Mouse (Mus musculus): Measurements from ENCODE around the gene Clec9a. TPM values are rescaled to one million over a fixed set of nuclear protein-coding genes. Genes with fewer than 3 reads are reported as not detected.

Clec9a gene
- polyA plus RNA-seq, 1 experiment from 2014 or later: 0.23 TPM

DNA sequence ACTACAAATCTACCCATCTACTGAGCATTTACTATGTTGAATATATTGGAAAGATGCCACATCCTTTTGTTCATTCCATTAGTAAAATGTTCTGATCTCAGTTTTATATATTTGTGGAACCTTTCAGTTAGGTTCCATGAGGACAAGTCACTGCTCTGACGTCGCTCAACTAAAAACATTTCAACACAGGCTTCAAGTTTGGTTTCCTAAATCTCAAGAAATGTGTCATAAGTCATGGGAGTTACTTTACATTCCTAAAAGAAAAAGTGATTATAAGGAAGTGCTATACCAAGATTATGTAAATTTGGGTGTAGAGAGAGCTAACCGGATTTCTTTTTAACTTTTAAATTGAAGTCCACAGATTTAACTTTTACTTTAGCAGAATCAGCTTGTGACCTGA, 27.4 kb downstream of the Clec9a start:
- Histone ChIP-seq H3K27ac (ENCODE audit: low read depth, low read length) (no peak overlapping the region), H3K4me2 (no peak overlapping the region), H3K36me3 (ENCODE audit: control insufficient read depth, insufficient read depth, low read length) (no peaks in the 10 kb centered on the region), H3K4me1 (ENCODE audit: control insufficient read depth, insufficient read depth, low read length) (no peaks in the 10 kb centered on the region), H3K4me3 (ENCODE audit: low read depth, low read length) (no peak overlapping the region), H3K9ac (ENCODE audit: low read length) (no peak overlapping the region), H3K9me3 (ENCODE audit: control insufficient read depth, low read length) (no peaks in the 10 kb centered on the region), H3K27me3 (ENCODE audit: control insufficient read depth, insufficient read depth, low read length) (no peaks in the 10 kb centered on the region)
- DNase-seq (ENCODE audit: low spot score, missing footprints) (no peak), ATAC-seq (ENCODE audit: low FRiP score) (no peak)
- 88% methylated on average over 3 of the region's 3 CpGs for WGBS

DNA sequence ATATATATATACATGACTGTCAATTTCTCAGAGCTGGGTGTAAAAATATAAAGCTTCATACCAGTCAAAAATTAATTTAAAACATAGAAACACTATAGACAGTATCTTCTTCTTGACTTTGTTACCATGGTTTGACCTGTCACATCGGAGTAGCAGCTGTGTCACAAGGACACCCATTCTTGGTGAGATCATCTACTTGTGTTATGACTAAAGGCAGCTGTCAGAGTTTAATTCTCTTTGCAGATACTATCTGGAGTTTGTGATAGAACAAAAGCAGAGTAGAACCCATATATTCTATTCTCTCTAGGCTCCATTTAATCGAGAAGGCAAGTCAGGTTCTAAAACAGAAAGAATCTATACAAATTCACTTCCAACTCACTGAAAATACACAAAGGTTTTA, 29.4 kb downstream of the Clec9a start:
- H3K36me3 ChIP-seq (ENCODE audit: control insufficient read depth, insufficient read depth, low read length): no peaks in the 10 kb centered on the region
- DNase-seq (ENCODE audit: low spot score, missing footprints): no peak
- H3K27me3 ChIP-seq (ENCODE audit: control insufficient read depth, insufficient read depth, low read length): no peaks in the 10 kb centered on the region
- H3K9ac ChIP-seq (ENCODE audit: low read length): no peak overlapping the region
- ATAC-seq (ENCODE audit: low FRiP score): no peak
- H3K27ac ChIP-seq (ENCODE audit: low read depth, low read length): no peak overlapping the region
- H3K4me1 ChIP-seq (ENCODE audit: control insufficient read depth, insufficient read depth, low read length): no peaks in the 10 kb centered on the region
- H3K4me2 ChIP-seq: no peak overlapping the region
- WGBS: 91% methylated on average over 2 of the region's 2 CpGs
- no peak overlapping the region for H3K4me3 ChIP-seq (ENCODE audit: low read depth, low read length)
- H3K9me3 ChIP-seq (ENCODE audit: control insufficient read depth, low read length): no peaks in the 10 kb centered on the region

DNA sequence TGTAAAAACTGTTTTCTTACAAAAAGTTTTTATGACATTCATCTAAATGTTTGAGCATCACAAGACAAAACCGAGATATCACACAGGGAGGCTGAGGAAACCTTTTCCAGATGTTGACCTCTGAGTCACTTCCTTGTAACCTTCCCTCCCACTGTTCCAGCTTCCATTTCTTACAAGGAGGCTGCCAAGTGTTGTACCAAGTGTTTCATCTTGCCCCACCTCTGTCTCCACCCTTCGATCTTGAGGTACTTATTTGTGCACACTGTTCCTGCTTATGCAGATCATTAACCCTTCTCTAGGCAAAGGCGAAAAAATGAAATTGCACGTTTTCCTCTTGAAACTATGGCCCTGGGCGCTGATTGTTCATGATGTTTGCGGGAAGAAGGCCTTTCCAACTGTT, 41.1 kb downstream of the Clec9a start:
- H3K27ac ChIP-seq (ENCODE audit: low read depth, low read length): no peak overlapping the region
- no peak overlapping the region for H3K4me3 ChIP-seq (ENCODE audit: low read depth, low read length)
- H3K9ac ChIP-seq (ENCODE audit: low read length): no peak overlapping the region
- H3K4me1 ChIP-seq (ENCODE audit: control insufficient read depth, insufficient read depth, low read length): no peaks in the 10 kb centered on the region
- ATAC-seq (ENCODE audit: low FRiP score): no peak
- DNase-seq (ENCODE audit: low spot score, missing footprints): no peak
- no peaks in the 10 kb centered on the region for H3K36me3 ChIP-seq (ENCODE audit: control insufficient read depth, insufficient read depth, low read length)
- 78% methylated on average over 6 of the region's 6 CpGs for WGBS
- H3K9me3 ChIP-seq (ENCODE audit: control insufficient read depth, low read length): no peaks in the 10 kb centered on the region
- H3K4me2 ChIP-seq: no peak overlapping the region
- H3K27me3 ChIP-seq (ENCODE audit: control insufficient read depth, insufficient read depth, low read length): no peaks in the 10 kb centered on the region

DNA sequence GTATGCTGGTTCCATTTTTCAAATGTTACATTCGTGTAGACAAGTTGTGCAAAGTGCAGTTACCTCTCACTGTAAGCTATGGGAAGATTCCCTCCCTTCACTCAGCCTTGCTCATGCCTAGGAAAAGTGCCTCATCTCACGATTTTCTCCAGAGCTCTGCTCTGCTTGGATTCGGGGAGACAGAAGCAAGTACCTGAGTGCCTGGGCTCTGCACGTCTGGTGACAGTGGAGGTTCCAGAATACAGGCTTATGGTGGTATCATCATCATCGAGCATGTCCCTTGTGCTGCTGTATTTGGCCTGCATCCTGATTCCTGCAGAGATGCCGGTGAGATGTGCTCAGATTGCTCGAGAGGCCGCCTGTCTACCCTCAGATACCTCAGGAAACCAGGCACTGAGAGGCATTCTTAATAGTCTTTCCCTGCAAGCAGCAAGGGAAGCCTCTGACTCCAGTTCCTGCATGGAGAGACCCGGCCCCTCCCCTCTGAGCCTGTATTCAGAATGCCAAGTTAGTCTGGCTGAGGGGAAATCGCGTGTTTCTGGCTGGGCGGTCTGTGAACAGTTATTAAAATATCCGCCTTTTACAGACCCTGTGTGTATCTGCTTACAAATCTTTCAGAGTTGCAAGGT, 42.9 kb downstream of the Clec9a start, which contains the start of gene Clec1a:
Gene Clec1a (minus strand): TSS at position 590 of the 629 bp plus-strand sequence.
- no peak for ATAC-seq (ENCODE audit: low FRiP score)
- Histone ChIP-seq H3K9me3 (ENCODE audit: control insufficient read depth, low read length) (no peaks in the 10 kb centered on the region), H3K36me3 (ENCODE audit: control insufficient read depth, insufficient read depth, low read length) (no peaks in the 10 kb centered on the region), H3K4me1 (ENCODE audit: control insufficient read depth, insufficient read depth, low read length) (no peaks in the 10 kb centered on the region), H3K4me3 (ENCODE audit: low read depth, low read length) (no peak within 1 kb of the TSS), H3K4me2 (no peak within 1 kb of the TSS), H3K27ac (ENCODE audit: low read depth, low read length) (no peak within 1 kb of the TSS), H3K9ac (ENCODE audit: low read length) (no peak within 1 kb of the TSS), H3K27me3 (ENCODE audit: control insufficient read depth, insufficient read depth, low read length) (no peaks in the 10 kb centered on the region)
- DNase-seq (ENCODE audit: low spot score, missing footprints): no peak
- WGBS: 66% methylated on average over 13 of the region's 13 CpGs

DNA sequence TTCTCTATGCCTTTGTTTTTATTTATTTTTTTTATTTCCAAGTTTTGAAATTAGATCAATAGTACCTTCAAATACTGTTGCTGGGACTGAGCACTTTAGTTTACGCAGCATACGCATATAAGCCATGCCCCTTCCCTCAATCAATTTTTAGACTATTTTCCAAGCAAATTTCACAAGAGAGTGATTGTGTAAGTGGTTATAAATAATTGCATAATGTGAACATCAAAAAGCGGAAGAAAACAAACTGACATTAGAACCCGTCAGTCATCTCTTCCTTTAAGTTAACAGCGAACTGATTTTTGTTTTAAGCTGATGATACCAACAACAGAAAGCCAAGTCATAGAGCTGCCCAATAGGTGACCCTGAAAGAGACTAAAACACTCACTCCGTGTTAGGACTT, 62.7 kb downstream of the Clec9a start:
- H3K27ac ChIP-seq (ENCODE audit: low read depth, low read length): no peak overlapping the region
- DNase-seq (ENCODE audit: low spot score, missing footprints) (no peak), ATAC-seq (ENCODE audit: low FRiP score) (no peak)
- H3K4me2 ChIP-seq: no peak overlapping the region
- no peak overlapping the region for H3K4me3 ChIP-seq (ENCODE audit: low read depth, low read length)
- H3K36me3 ChIP-seq (ENCODE audit: control insufficient read depth, insufficient read depth, low read length): no peaks in the 10 kb centered on the region
- H3K4me1 ChIP-seq (ENCODE audit: control insufficient read depth, insufficient read depth, low read length): no peaks in the 10 kb centered on the region
- no peaks in the 10 kb centered on the region for H3K9me3 ChIP-seq (ENCODE audit: control insufficient read depth, low read length)
- no peak overlapping the region for H3K9ac ChIP-seq (ENCODE audit: low read length)
- H3K27me3 ChIP-seq (ENCODE audit: control insufficient read depth, insufficient read depth, low read length): no peaks in the 10 kb centered on the region
- WGBS: 92% methylated on average over 6 of the region's 6 CpGs

DNA sequence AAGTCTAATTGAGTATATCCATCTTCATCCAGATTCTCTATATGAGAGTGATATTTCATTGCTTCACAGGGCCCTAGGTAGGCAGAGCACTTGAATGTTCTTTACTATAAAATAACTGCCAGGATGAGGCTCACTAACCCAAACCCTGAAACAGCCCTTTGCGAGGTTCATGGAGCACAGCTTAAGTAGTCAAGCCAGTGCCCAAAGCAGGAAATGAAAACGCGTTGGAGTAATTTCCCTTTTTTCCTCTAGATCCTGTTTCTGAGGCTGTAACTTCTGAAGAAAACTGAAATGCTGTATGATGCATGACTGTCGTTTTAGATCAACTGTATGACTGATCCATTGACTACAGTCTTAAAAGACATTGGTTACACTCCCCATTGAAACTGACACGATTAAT, 64.0 kb downstream of the Clec9a start:
- ATAC-seq (ENCODE audit: low FRiP score): no peak
- no peak overlapping the region for H3K9ac ChIP-seq (ENCODE audit: low read length)

More for the DNA sequence above, 64.0 kb downstream of the Clec9a start:
- no peak for DNase-seq (ENCODE audit: low spot score, missing footprints)
- no peaks in the 10 kb centered on the region for H3K36me3 ChIP-seq (ENCODE audit: control insufficient read depth, insufficient read depth, low read length)
- no peak overlapping the region for H3K4me2 ChIP-seq
- H3K4me3 ChIP-seq (ENCODE audit: low read depth, low read length): no peak overlapping the region
- no peak overlapping the region for H3K27ac ChIP-seq (ENCODE audit: low read depth, low read length)
- no peaks in the 10 kb centered on the region for H3K9me3 ChIP-seq (ENCODE audit: control insufficient read depth, low read length)
- H3K27me3 ChIP-seq (ENCODE audit: control insufficient read depth, insufficient read depth, low read length): no peaks in the 10 kb centered on the region
- 87% methylated on average over 5 of the region's 5 CpGs for WGBS
- no peaks in the 10 kb centered on the region for H3K4me1 ChIP-seq (ENCODE audit: control insufficient read depth, insufficient read depth, low read length)

Other genes starting within 250 kb of the Clec9a start
- gene Clec2d, start 228.2 kb upstream of the Clec9a start, polyA plus RNA-seq (2014; fragmentation: Nextera tagmentation; extraction: Ambion mirVana): not detected in 2 replicates
- gene Cd69, start 133.4 kb upstream of the Clec9a start, polyA plus RNA-seq (2014; fragmentation: Nextera tagmentation; extraction: Ambion mirVana): 0.10 TPM in 1 of 2 replicates, not detected in the other
- gene 4922502D21Rik, start 77.1 kb upstream of the Clec9a start, polyA plus RNA-seq (2014; fragmentation: Nextera tagmentation; extraction: Ambion mirVana): not detected in 2 replicates
- 0.10 and 0.30 TPM in 2 replicates for gene Clec12a, start 66.2 kb upstream of the Clec9a start, polyA plus RNA-seq (2014; fragmentation: Nextera tagmentation; extraction: Ambion mirVana)
- gene Clec12b, start 23.0 kb upstream of the Clec9a start, polyA plus RNA-seq (2014; fragmentation: Nextera tagmentation; extraction: Ambion mirVana): not detected in 2 replicates
- gene Clec1b, start 11.6 kb upstream of the Clec9a start, polyA plus RNA-seq (2014; fragmentation: Nextera tagmentation; extraction: Ambion mirVana): 10.5 and 11.3 TPM in 2 replicates
- 1.2 and 1.3 TPM in 2 replicates for gene Clec1a, start 43.1 kb downstream of the Clec9a start, polyA plus RNA-seq (2014; fragmentation: Nextera tagmentation; extraction: Ambion mirVana)
- 0.06 TPM in 1 of 2 replicates, not detected in the other for gene Olr1, start 98.3 kb downstream of the Clec9a start, polyA plus RNA-seq (2014; fragmentation: Nextera tagmentation; extraction: Ambion mirVana)
- gene Tmem52b, start 103.7 kb downstream of the Clec9a start, polyA plus RNA-seq (2014; fragmentation: Nextera tagmentation; extraction: Ambion mirVana): not detected in 2 replicates
- gene Gabarapl1, start 124.3 kb downstream of the Clec9a start, polyA plus RNA-seq (2014; fragmentation: Nextera tagmentation; extraction: Ambion mirVana): 22.7 and 24.5 TPM in 2 replicates
- not detected in 2 replicates for gene Klre1, start 169.0 kb downstream of the Clec9a start, polyA plus RNA-seq (2014; fragmentation: Nextera tagmentation; extraction: Ambion mirVana)
- gene Klrd1, start 182.9 kb downstream of the Clec9a start, polyA plus RNA-seq (2014; fragmentation: Nextera tagmentation; extraction: Ambion mirVana): not detected in 2 replicates
- 0.14 and 0.21 TPM in 2 replicates for gene Klrk1, start 215.0 kb downstream of the Clec9a start, polyA plus RNA-seq (2014; fragmentation: Nextera tagmentation; extraction: Ambion mirVana)
- not detected in 2 replicates for gene Klrc3, start 234.5 kb downstream of the Clec9a start, polyA plus RNA-seq (2014; fragmentation: Nextera tagmentation; extraction: Ambion mirVana)

All from midbrain, embryonic 11.5 days (tissue).